ENCODE assay signal across 8 mouse cellular contexts in genomic region chr8:108695242-108695880, GRCm38 (mm10).
A peak's percentile ranks its signal among the peaks of the same experiment; 100 is the strongest.
DNase-seq lines count a peak whose midpoint lies in the region; ATAC-seq and TF ChIP-seq lines count a peak whose summit lies in the region.

No protein-coding gene starts in this region.

- in situ Hi-C loops in ES-E14 (cut with MboI; ENCODE audit: low sequenced_read_pairs in 2 of 2, unreplicated experiment in 2 of 2), result no loop called here

- H3K27me3 ChIP-seq in hindbrain, embryonic 10.5 days (ENCODE audit: insufficient read depth, poor library complexity, severe bottlenecking), result peaks cover 94% of the 10 kb centered on the region
- H3K27me3 ChIP-seq in liver, postnatal 0 days (ENCODE audit: insufficient read depth, low read length), result peaks cover 62% of the 10 kb centered on the region

- no peak for ATAC-seq in liver, postnatal 0 days
- no peak for ATAC-seq in CD4-positive, CD25-positive, alpha-beta regulatory T cell, adult 4 months

- peak overlapping the region; percentile 55 for H3K4me2 ChIP-seq in liver, postnatal 0 days (ENCODE audit: low read depth, low read length)

- no peak for TF ChIP-seq CTCF in liver, postnatal 0 days (IDR thresholded peaks at IDR 0.05; ENCODE audit: low read depth)

- no peak overlapping the region for H3K27ac ChIP-seq in ES-E14 (ENCODE audit: insufficient read depth, low read depth, low read length, poor library complexity, severe bottlenecking)
- peak overlapping the region; percentile 62 for H3K27ac ChIP-seq in hindbrain, embryonic 10.5 days
- H3K27ac ChIP-seq in liver, postnatal 0 days (ENCODE audit: low read depth), result no peak overlapping the region

- TF ChIP-seq EP300 in liver, postnatal 0 days (IDR thresholded peaks at IDR 0.05; ENCODE audit: low read depth), result no peak

- intact Hi-C loops in heart, postnatal 25 days (cut with DNase I), result loop anchor here (5.0 kb wide), 1 partner anchor 123 kb away; no protein-coding TSS in a partner anchor
- intact Hi-C loops in gastrocnemius, postnatal 36 days (cut with DNase I), result loop anchor here (5.0 kb wide), 1 partner anchor 187 kb away; no protein-coding TSS in a partner anchor

- no peaks in the 10 kb centered on the region for H3K36me3 ChIP-seq in ES-E14 (ENCODE audit: control insufficient read depth, insufficient read depth, low read length, poor library complexity, severe bottlenecking)
- H3K36me3 ChIP-seq in hindbrain, embryonic 10.5 days, result no peaks in the 10 kb centered on the region
- no peaks in the 10 kb centered on the region for H3K36me3 ChIP-seq in liver, postnatal 0 days (replicated peaks; ENCODE audit: insufficient read depth, low read length)

- 2% methylated on average over 32 of the region's 32 CpGs for WGBS in hindbrain, embryonic 10.5 days
- WGBS in liver, postnatal 0 days (ENCODE audit: insufficient replicate concordance), result 12% methylated on average over 31 of the region's 32 CpGs

- peaks cover 3 to 12% of the 10 kb centered on the region in 2 experiments; a peak in 2 of 4 replicates for H3K4me1 ChIP-seq in ES-E14 (ENCODE audit: control insufficient read depth in 2 of 2, insufficient read depth in 2 of 2, low read length in 2 of 2, poor library complexity in 1 of 2)
- H3K4me1 ChIP-seq in hindbrain, embryonic 10.5 days (replicated peaks), result peaks cover 78% of the 10 kb centered on the region
- peaks cover 30% of the 10 kb centered on the region for H3K4me1 ChIP-seq in liver, postnatal 0 days (ENCODE audit: insufficient read depth)

- DNase-seq in heart, adult 11 months, result peak; percentile 86
- DNase-seq in heart, postnatal 25 days (ENCODE audit: low spot score), result no peak
- no peak for DNase-seq in ES-E14 (ENCODE audit: low read depth, low spot score)
- no peak for DNase-seq in hindbrain, embryonic 10.5 days (ENCODE audit: low spot score)
- DNase-seq in liver, postnatal 0 days, result no peak
- DNase-seq in gastrocnemius, postnatal 36 days, result no peak
- no peak for DNase-seq in cerebellum, adult 8-10 months

- H3K4me3 ChIP-seq in ES-E14 (ENCODE audit: insufficient read depth in 1 of 2, low read depth in 1 of 2, low read length in 2 of 2, poor library complexity in 1 of 2, severe bottlenecking in 1 of 2), result peak overlapping the region; percentile 38 to 49; a peak in 3 of 4 replicates
- peak overlapping the region; percentile 49 for H3K4me3 ChIP-seq in hindbrain, embryonic 10.5 days
- H3K4me3 ChIP-seq in liver, postnatal 0 days (ENCODE audit: low read depth, low read length), result peak overlapping the region; percentile 30

- H3K9ac ChIP-seq in ES-E14 (ENCODE audit: insufficient read depth, low read depth, low read length, poor library complexity, severe bottlenecking), result no peak overlapping the region
- no peak overlapping the region for H3K9ac ChIP-seq in liver, postnatal 0 days (replicated peaks)

- no peaks in the 10 kb centered on the region for H3K9me3 ChIP-seq in ES-E14 (ENCODE audit: control insufficient read depth, insufficient read depth, low read depth, low read length)
- no peaks in the 10 kb centered on the region for H3K9me3 ChIP-seq in hindbrain, embryonic 10.5 days
- no peaks in the 10 kb centered on the region for H3K9me3 ChIP-seq in liver, postnatal 0 days (ENCODE audit: low read length)

TF ChIP-seq in ES-E14, 5 proteins besides CTCF, POLR2A, EP300 and RAD21:
- no peak for TF ChIP-seq MAFK (IDR thresholded peaks at IDR 0.05; ENCODE audit: insufficient read depth, low read depth, low read length)
- TF ChIP-seq ZC3H11A (IDR thresholded peaks at IDR 0.05; ENCODE audit: borderline replicate concordance, low read depth, low read length), result no peak
- TF ChIP-seq ZNF384 (IDR thresholded peaks at IDR 0.05; ENCODE audit: low read depth, low read length), result no peak
- TF ChIP-seq CHD2 (IDR thresholded peaks at IDR 0.05; ENCODE audit: low read depth, low read length), result no peak
- no peak for TF ChIP-seq HCFC1 (IDR thresholded peaks at IDR 0.05; ENCODE audit: borderline replicate concordance, insufficient read depth, low read length)
